Mouse (Mus musculus): ENCODE measurements around the gene Abl2.

Gene Abl2

DNA sequence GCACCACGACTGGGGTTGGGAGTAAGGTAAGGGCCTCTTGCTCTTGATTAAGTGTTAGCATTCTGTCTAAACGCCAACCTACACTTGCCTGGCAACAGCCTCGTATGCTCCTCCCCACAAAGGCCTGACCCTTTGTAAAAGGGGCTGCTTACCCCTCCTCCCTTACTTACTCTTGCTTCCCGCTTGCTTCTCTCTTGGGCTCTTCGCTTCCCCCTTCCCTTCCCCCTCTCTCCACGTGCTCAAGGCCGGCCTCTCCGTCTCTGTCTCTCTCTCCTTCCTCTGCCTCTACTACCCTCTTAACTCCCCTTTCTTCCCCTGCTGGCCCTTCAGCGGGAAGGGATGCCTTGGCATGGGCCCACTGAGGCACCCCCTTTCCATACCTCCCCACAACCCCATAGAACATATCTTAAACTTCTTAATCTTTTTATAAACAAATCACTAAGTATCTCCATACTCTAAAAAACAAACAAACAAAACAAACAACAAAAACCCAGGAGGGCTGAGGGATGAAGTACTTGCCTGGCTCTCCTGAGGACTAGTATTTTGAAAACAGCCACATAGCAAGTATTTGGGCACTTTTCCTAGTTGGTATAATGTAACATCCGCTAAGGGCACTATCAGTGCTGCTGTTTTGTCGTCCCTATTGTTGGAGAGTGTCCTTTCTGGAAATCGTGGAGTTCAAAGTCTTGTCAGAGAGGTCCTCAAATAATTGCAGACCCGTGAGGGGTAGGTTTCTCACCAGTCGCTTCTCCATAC, 114.3 kb downstream of the Abl2 start:
- DNase-seq: no peak

DNA sequence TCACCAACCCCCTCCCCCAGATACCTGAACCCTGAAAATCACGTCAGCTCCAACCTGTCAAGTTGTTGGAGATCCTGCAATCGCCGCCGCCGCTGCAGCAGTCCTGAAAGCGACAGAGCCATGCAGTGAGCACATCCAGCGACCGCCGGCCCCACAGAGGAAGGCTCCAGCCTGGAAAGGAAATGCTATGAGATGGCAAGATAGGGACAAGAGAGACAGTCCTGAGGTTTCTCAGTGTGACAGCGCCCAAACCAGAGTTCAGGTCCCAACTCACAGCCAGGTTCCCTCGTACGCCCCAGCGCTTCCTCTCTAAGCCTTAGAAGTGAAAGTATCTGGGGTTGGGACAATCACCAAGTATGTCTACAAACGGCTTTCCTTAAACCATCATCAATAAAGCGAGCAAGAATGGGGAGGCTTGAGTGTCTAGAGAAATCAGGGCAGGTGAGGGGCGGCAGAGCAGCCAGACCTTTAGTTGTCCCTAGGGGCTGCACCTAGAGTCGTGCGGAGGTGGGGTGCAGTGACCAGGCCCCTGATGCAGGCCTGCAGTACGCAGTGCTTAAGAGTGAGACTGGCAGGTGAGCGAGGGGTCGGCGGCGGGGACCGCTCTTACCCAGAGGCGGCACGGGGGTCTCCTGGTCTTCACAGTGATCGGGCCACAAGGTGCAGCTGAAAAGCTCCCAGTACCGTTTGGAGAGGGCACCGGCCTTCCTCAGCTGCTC, 115.0 kb downstream of the Abl2 start:
- peak; percentile 56 for DNase-seq

DNA sequence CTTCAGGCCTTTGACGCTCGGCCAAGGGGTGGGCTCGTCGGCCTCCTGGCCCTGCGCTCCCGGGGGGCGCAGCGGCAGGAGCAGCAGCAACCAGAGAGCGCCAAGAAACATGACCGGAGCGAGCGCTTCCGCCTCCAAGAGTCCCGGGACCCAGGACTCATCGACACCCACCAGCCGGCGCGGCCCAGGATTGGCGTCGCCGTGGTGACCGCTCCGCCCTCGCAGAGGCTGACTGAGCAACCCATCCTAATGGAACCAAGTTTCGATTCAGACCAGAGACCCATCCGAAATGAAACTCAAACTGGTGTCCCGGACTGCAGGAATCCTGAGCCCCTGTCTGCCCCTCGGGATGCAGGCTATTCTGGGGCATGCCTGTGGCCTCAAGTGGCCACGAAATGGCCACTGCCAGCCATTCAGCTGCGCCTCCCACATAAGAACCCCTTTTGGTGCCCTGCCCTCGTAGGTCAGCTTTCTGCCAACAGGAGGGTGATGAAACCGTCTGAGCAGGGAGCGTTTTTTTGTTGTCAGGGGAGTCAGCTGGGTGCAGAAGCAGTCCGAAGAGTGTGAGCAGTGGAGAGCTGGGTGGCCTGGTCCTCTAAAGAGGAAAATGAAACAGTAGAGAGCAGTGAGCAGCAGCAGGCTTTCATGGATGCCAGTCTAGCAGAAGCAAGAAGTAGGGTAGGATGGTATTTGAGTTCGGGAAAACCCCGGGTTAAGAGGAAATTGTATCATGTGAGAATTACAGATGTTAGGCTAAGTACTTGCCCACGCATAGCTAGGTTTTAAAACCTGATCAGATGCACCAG, 115.8 kb downstream of the Abl2 start, which contains the start of gene Tor3a:
Gene Tor3a (minus strand): TSS at position 162 of the 806 bp plus-strand sequence.
- DNase-seq: peak; percentile 83

DNA sequence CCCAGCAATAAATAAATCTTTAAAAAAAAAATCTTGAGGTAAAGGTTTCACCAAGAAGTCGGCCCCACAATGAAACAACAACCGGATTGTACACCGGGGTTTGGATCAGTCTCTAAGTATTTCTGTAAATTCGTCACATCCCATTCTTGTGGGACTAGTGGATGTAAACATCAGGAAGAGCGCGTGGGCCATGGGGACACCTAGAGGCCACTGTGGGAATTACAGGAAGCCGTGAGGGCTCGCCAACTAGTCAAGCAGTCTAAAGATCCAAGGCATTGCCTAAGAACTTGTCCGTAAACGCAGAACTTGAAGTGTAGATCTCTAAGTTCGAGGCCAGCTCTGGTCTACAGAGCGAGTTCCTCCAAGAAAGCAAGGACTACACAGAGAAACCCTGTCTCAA, 117.6 kb downstream of the Abl2 start:
- peak; percentile 72 for DNase-seq

DNA sequence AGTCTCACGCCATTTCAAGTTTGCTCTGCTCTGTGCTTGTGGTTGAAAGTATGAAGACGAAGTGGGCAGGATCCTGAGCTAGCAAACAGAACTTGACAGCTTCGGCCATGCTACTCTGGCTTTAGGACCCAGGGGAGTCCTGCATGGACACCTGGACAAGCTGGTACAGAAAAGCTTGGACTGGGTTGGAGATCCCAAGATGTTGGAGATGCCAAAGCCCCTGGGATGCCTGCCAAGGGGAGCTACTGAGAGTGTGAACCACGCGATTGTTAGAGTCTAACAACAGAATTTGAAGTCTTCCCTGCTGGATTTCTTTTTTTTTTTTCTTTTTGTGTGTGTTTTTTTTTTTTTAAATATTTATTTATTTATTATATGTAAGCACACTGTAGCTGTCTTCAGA, 118.0 kb downstream of the Abl2 start:
- DNase-seq: no peak

DNA sequence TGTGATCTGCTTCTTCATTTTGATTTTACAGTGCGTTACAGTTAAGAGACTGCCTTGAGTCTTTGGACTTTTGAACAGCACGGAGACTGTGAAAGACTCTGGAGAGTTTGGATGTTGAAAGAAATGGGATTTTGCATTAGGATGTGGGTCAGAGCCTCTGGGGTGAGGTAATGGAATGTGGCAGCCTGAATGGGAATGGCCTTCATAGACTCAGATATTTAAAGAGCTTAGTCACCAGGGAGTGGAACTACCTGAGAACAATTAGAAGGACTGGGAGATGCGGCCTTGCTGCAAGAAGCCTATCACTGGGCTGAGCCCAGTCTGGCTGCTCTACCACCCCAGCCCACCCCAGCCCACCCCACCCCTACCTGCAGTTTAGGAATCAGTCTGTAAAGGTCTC, 118.6 kb downstream of the Abl2 start:
- DNase-seq: no peak

DNA sequence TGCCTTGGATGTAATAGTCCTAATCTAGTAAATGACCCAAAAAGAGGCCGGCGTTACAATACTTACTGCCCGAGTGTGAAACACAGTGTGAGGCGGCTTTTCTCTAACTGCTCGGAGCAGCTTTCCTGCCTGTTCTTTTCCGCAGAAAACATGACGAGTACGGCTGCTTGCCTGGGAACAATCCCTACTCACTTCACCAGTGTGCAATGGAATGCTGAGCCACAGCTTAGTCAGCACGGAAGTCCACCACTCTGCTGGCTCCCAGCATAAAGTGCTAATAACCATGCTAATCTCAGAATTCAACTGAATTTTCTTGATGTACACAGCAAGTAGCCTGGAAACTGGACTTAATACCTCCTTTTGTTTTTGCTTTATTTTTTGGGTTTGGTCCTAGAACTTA, 121.0 kb downstream of the Abl2 start:
- DNase-seq: no peak

DNA sequence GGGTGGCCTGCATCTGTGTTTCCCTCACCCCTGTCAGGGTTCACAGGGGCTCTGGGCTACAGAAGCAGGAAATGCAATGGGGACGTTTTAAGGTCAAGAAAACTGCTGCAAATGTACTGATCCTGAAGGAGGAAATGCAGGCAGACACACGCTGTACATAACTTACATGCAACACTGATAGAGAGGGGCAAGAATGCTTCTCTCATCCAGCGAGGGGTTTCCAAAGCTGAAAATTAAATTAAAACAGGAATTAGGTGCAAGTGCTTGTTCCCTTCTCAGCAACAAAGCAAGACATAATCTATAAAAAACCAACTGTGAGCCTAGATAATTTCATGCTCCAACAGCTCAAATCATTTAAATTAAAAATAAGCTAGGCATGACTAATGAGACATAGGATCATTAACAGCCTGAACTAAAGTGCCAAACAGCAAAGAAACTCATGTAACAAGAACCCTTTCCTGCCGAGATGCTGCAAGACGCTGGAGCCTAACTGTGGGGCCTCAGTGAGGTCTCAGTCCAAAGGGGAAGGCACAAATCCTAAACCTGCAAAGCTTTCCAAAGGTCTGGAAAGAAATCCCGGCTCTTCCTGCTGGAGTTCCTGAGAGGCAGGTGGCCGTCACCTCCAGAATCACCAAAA, 127.6 kb downstream of the Abl2 start:
- DNase-seq: no peak

Data from lung, postnatal 14 days (tissue).